Mouse (Mus musculus): ENCODE data around the gene Spata33. TPM values are rescaled to one million over a fixed set of nuclear protein-coding genes. Genes with fewer than 3 reads are reported as not detected.
"Not testable (repeated sequence)": the region's sequence is repeated elsewhere in the genome, so short reads cannot be mapped to it uniquely, and the experiment has no call there.

The Spata33 gene
- total RNA-seq, 2 experiments from 2014 or later: 28.5 to 31.6 TPM

GRCm38 (mm10) chr8:123232553-123232952 is 19.9 kb downstream of the Spata33 start:
- DNase-seq: no peak

- no peak for DNase-seq
Measured at GRCm38 (mm10) chr8:123233300-123233699, 20.7 kb downstream of the Spata33 start.

GRCm38 (mm10) chr8:123233760-123234159 is 21.1 kb downstream of the Spata33 start:
- DNase-seq: no peak

- DNase-seq: peak in 1 of 2 experiments; percentile 21
Measured at GRCm38 (mm10) chr8:123234918-123235519, 22.4 kb downstream of the Spata33 start.

GRCm38 (mm10) chr8:123235520-123236497 is 23.2 kb downstream of the Spata33 start, which contains the start of gene Spata2l:
Gene Spata2l (minus strand): TSS chr8:123236233.
- peak; percentile 89 to 91 for DNase-seq

GRCm38 (mm10) chr8:123239398-123239797 is 26.8 kb downstream of the Spata33 start:
- DNase-seq: no peak

- DNase-seq: peak; percentile 26 to 50
Measured at GRCm38 (mm10) chr8:123242107-123242923, 29.7 kb downstream of the Spata33 start.

- DNase-seq: no peak
Measured at GRCm38 (mm10) chr8:123243053-123243452, 30.4 kb downstream of the Spata33 start.

GRCm38 (mm10) chr8:123244382-123244781 is 31.8 kb downstream of the Spata33 start:
- no peak for DNase-seq

GRCm38 (mm10) chr8:123245543-123245942 is 32.9 kb downstream of the Spata33 start:
- DNase-seq: no peak

- DNase-seq: no peak
Measured at GRCm38 (mm10) chr8:123247748-123248147, 35.1 kb downstream of the Spata33 start.

- peak; percentile 22 to 50 for DNase-seq
Measured at GRCm38 (mm10) chr8:123248596-123248995, 36.0 kb downstream of the Spata33 start.

GRCm38 (mm10) chr8:123250940-123251339 is 38.3 kb downstream of the Spata33 start:
- no peak for DNase-seq

- DNase-seq: no peak
Measured at GRCm38 (mm10) chr8:123252925-123253324, 40.3 kb downstream of the Spata33 start.

- no peak for DNase-seq
Measured at GRCm38 (mm10) chr8:123253451-123254098, 40.9 kb downstream of the Spata33 start.

GRCm38 (mm10) chr8:123254099-123254885 is 41.7 kb downstream of the Spata33 start, which contains the start of the genes Zfp276 and Vps9d1:
Gene Zfp276 (plus strand): TSS chr8:123254195.
Gene Vps9d1 (minus strand): TSS chr8:123254348.
- peak; percentile 88 to 91 for DNase-seq

- no peak for DNase-seq
Measured at GRCm38 (mm10) chr8:123255170-123255569, 42.5 kb downstream of the Spata33 start.

- no peak for DNase-seq
Measured at GRCm38 (mm10) chr8:123257114-123257513, 44.5 kb downstream of the Spata33 start.

- DNase-seq: not testable (repeated sequence)
Measured at GRCm38 (mm10) chr8:123257593-123257992, 45.0 kb downstream of the Spata33 start.

- DNase-seq: no peak
Measured at GRCm38 (mm10) chr8:123267926-123268656, 55.5 kb downstream of the Spata33 start.

Measured in heart, adult 18-20 months (tissue).